Mouse (Mus musculus) large intestine, adult 2 months (tissue): Measurements from ENCODE around the gene Vmn1r217. TPM values are rescaled to one million over a fixed set of nuclear protein-coding genes. Genes with fewer than 3 reads are reported as not detected.
A peak's percentile ranks its signal among the peaks of the same experiment; 100 is the strongest.
"Not testable (repeated sequence)": the region's sequence is repeated elsewhere in the genome, so short reads cannot be mapped to it uniquely, and the experiment has no call there.

Source experiments
- DNase-seq: peaks from one replicate; pipeline ENCODE4 v3.0.0-alpha.2; 2012; ENCODE audit warnings: low read depth, low spot score
- WGBS: fragments of 180-500 bp; shearing (Covaris S2); methylation state at CpG from one replicate; pipeline ENCODE4 v1.1.7; 2018; 5-methylcytosine and 5-hydroxymethylcytosine counted together
- polyA plus RNA-seq: library from polyadenylated mRNA; depleted of rRNA; stranded (reverse); fragments of >200 nt; gene quantifications from 2 replicates; pipeline ENCODE4 v1.2.3, GENCODE M21; 2012; rRNA removed

Vmn1r217 gene
- polyA plus RNA-seq = not detected in 2 replicates

GRCm38 (mm10) chr13:23118126-23118525, at the start of gene Vmn1r217:
Gene Vmn1r217 (minus strand): TSS chr13:23118226.
- not testable (repeated sequence) for DNase-seq
- WGBS = 72% methylated on average over 1 of the region's 1 CpGs

- 87% methylated on average over 4 of the region's 4 CpGs for WGBS
Measured at GRCm38 (mm10) chr13:23166471-23166870, 48.4 kb upstream of the Vmn1r217 start.

GRCm38 (mm10) chr13:23159012-23159411, 41.0 kb upstream of the Vmn1r217 start, which contains the start of gene Vmn1r219:
Gene Vmn1r219 (plus strand): TSS chr13:23159312.
- no peak for DNase-seq
- 76% methylated on average over 4 of the region's 4 CpGs for WGBS

More at GRCm38 (mm10) chr13:23166471-23166870, 48.4 kb upstream of the Vmn1r217 start:
- not testable (repeated sequence) for DNase-seq

- 77% methylated on average over 3 of the region's 3 CpGs for WGBS
- no peak for DNase-seq
Measured at GRCm38 (mm10) chr13:23157848-23158247, 39.8 kb upstream of the Vmn1r217 start.

- WGBS = 85% methylated on average over 2 of the region's 2 CpGs
- no peak for DNase-seq
Measured at GRCm38 (mm10) chr13:23138880-23139279, 20.9 kb upstream of the Vmn1r217 start.

GRCm38 (mm10) chr13:23133501-23133900, 15.5 kb upstream of the Vmn1r217 start:
- no peak for DNase-seq
- 24% methylated on average over 1 of the region's 1 CpGs for WGBS

GRCm38 (mm10) chr13:23133099-23133498, 15.1 kb upstream of the Vmn1r217 start, which contains the start of gene Vmn1r218:
Gene Vmn1r218 (plus strand): TSS chr13:23133155.
- no peak for DNase-seq
- 58% methylated on average over 3 of the region's 3 CpGs for WGBS

GRCm38 (mm10) chr13:23120611-23121010, 2.6 kb upstream of the Vmn1r217 start:
- WGBS = 65% methylated on average over 2 of the region's 2 CpGs
- no peak for DNase-seq

GRCm38 (mm10) chr13:23094386-23094785, 23.6 kb downstream of the Vmn1r217 start:
- 29% methylated on average over 4 of the region's 4 CpGs for WGBS
- DNase-seq = peak; percentile 50

GRCm38 (mm10) chr13:23069312-23069711, 48.7 kb downstream of the Vmn1r217 start:
- 34% methylated on average over 2 of the region's 2 CpGs for WGBS
- no peak for DNase-seq

GRCm38 (mm10) chr13:23067725-23068124, 50.3 kb downstream of the Vmn1r217 start, which contains the start of gene Vmn1r215:
Gene Vmn1r215 (plus strand): TSS chr13:23068025.
- WGBS = 84% methylated on average over 1 of the region's 1 CpGs
- no peak for DNase-seq

- 44% methylated on average over 1 of the region's 1 CpGs for WGBS
- DNase-seq = no peak
Measured at GRCm38 (mm10) chr13:23057778-23058177, 60.2 kb downstream of the Vmn1r217 start.

Other genes with a start within 250 kb of the Vmn1r217 start
- not detected in 2 replicates for gene Vmn1r212, start 234.0 kb downstream of the Vmn1r217 start, polyA plus RNA-seq
- gene Vmn1r213, start 110.6 kb downstream of the Vmn1r217 start, polyA plus RNA-seq = not detected in 2 replicates
- not detected in 2 replicates for gene Vmn1r214, start 87.8 kb downstream of the Vmn1r217 start, polyA plus RNA-seq
- gene Vmn1r215, start 50.2 kb downstream of the Vmn1r217 start, polyA plus RNA-seq = not detected in 2 replicates
- not detected in 2 replicates for gene Vmn1r218, start 14.9 kb upstream of the Vmn1r217 start, polyA plus RNA-seq
- not detected in 2 replicates for gene Vmn1r219, start 41.1 kb upstream of the Vmn1r217 start, polyA plus RNA-seq
- gene Vmn1r220, start 69.7 kb upstream of the Vmn1r217 start, polyA plus RNA-seq = not detected in 2 replicates
- not detected in 2 replicates for gene Vmn1r221, start 95.9 kb upstream of the Vmn1r217 start, polyA plus RNA-seq
- not detected in 2 replicates for gene Vmn1r222, start 117.7 kb upstream of the Vmn1r217 start, polyA plus RNA-seq
- gene Vmn1r223, start 128.9 kb upstream of the Vmn1r217 start, polyA plus RNA-seq = not detected in 2 replicates